Mouse (Mus musculus): ENCODE measurements around the gene Cxcr4. TPM values are rescaled to one million over a fixed set of nuclear protein-coding genes. Genes with fewer than 3 reads are reported as not detected.
A peak's percentile ranks its signal among the peaks of the same experiment; 100 is the strongest.

The Cxcr4 gene
- polyA plus RNA-seq (2014; fragmentation: Nextera tagmentation; extraction: Ambion mirVana) = 10.2 and 12.3 TPM in 2 replicates

GRCm38 (mm10) chr1:128592211-128592741 is at the start of gene Cxcr4:
Gene Cxcr4 (minus strand): TSS chr1:128592293.
- ATAC-seq (ENCODE audit: low FRiP score, low TSS enrichment) = peak; percentile 75
- Histone ChIP-seq H3K9me3 (ENCODE audit: control insufficient read depth, low read length) (no peaks in the 10 kb centered on the region), H3K9ac (replicated peaks; ENCODE audit: low read length) (peak within 1 kb of the TSS; percentile 74), H3K36me3 (ENCODE audit: control insufficient read depth, insufficient read depth, low read length) (no peaks in the 10 kb centered on the region), H3K27ac (replicated peaks; ENCODE audit: low read depth, low read length) (peak within 1 kb of the TSS; percentile 71), H3K4me1 (ENCODE audit: control insufficient read depth, insufficient read depth, low read length) (peaks cover 44% of the 10 kb centered on the region), H3K4me3 (replicated peaks; ENCODE audit: low read depth, low read length) (peak within 1 kb of the TSS; percentile 63), H3K4me2 (ENCODE audit: low read length) (peak within 1 kb of the TSS; percentile 90), H3K27me3 (ENCODE audit: control insufficient read depth, insufficient read depth, low read length) (no peaks in the 10 kb centered on the region)
- under 1% methylated on average over 27 of the region's 27 CpGs for WGBS
- DNase-seq = peak; percentile 84

GRCm38 (mm10) chr1:128639707-128640107 is 47.6 kb upstream of the Cxcr4 start:
- H3K27me3 ChIP-seq (ENCODE audit: control insufficient read depth, insufficient read depth, low read length) = no peaks in the 10 kb centered on the region
- H3K9me3 ChIP-seq (ENCODE audit: control insufficient read depth, low read length) = no peaks in the 10 kb centered on the region
- H3K27ac ChIP-seq (replicated peaks; ENCODE audit: low read depth, low read length) = no peak overlapping the region
- no peak for ATAC-seq (ENCODE audit: low FRiP score, low TSS enrichment)
- H3K9ac ChIP-seq (replicated peaks; ENCODE audit: low read length) = no peak overlapping the region
- peaks cover 15% of the 10 kb centered on the region for H3K4me1 ChIP-seq (ENCODE audit: control insufficient read depth, insufficient read depth, low read length)
- H3K36me3 ChIP-seq (ENCODE audit: control insufficient read depth, insufficient read depth, low read length) = no peaks in the 10 kb centered on the region
- DNase-seq = no peak
- WGBS = 54% methylated on average over 4 of the region's 4 CpGs
- H3K4me2 ChIP-seq (ENCODE audit: low read length) = no peak overlapping the region
- no peak overlapping the region for H3K4me3 ChIP-seq (replicated peaks; ENCODE audit: low read depth, low read length)

GRCm38 (mm10) chr1:128637230-128637740 is 45.2 kb upstream of the Cxcr4 start:
- H3K27ac ChIP-seq (replicated peaks; ENCODE audit: low read depth, low read length) = no peak overlapping the region
- H3K27me3 ChIP-seq (ENCODE audit: control insufficient read depth, insufficient read depth, low read length) = no peaks in the 10 kb centered on the region
- no peak overlapping the region for H3K4me3 ChIP-seq (replicated peaks; ENCODE audit: low read depth, low read length)
- H3K9ac ChIP-seq (replicated peaks; ENCODE audit: low read length) = no peak overlapping the region
- DNase-seq (no peak), ATAC-seq (ENCODE audit: low FRiP score, low TSS enrichment) (no peak)
- no peaks in the 10 kb centered on the region for H3K9me3 ChIP-seq (ENCODE audit: control insufficient read depth, low read length)
- 95% methylated on average over 7 of the region's 7 CpGs for WGBS
- H3K36me3 ChIP-seq (ENCODE audit: control insufficient read depth, insufficient read depth, low read length) = no peaks in the 10 kb centered on the region
- 0 out of 2 replicates have a peak, but pooled peaks cover 5% of the 10 kb centered on the region for H3K4me1 ChIP-seq (ENCODE audit: control insufficient read depth, insufficient read depth, low read length)
- H3K4me2 ChIP-seq (ENCODE audit: low read length) = no peak overlapping the region

GRCm38 (mm10) chr1:128636258-128637229 is 44.5 kb upstream of the Cxcr4 start:
- 93% methylated on average over 10 of the region's 10 CpGs for WGBS
- Histone ChIP-seq H3K36me3 (ENCODE audit: control insufficient read depth, insufficient read depth, low read length) (no peaks in the 10 kb centered on the region), H3K9ac (replicated peaks; ENCODE audit: low read length) (no peak overlapping the region), H3K27me3 (ENCODE audit: control insufficient read depth, insufficient read depth, low read length) (no peaks in the 10 kb centered on the region), H3K4me3 (replicated peaks; ENCODE audit: low read depth, low read length) (no peak overlapping the region), H3K4me1 (ENCODE audit: control insufficient read depth, insufficient read depth, low read length) (0 out of 2 replicates have a peak, but pooled peaks cover 5% of the 10 kb centered on the region), H3K27ac (replicated peaks; ENCODE audit: low read depth, low read length) (no peak overlapping the region), H3K9me3 (ENCODE audit: control insufficient read depth, low read length) (no peaks in the 10 kb centered on the region), H3K4me2 (ENCODE audit: low read length) (no peak overlapping the region)
- no peak for ATAC-seq (ENCODE audit: low FRiP score, low TSS enrichment)
- DNase-seq = no peak

GRCm38 (mm10) chr1:128633711-128634379 is 41.8 kb upstream of the Cxcr4 start:
- Histone ChIP-seq H3K36me3 (ENCODE audit: control insufficient read depth, insufficient read depth, low read length) (no peaks in the 10 kb centered on the region), H3K4me1 (ENCODE audit: control insufficient read depth, insufficient read depth, low read length) (no peaks in the 10 kb centered on the region), H3K4me2 (ENCODE audit: low read length) (no peak overlapping the region), H3K4me3 (replicated peaks; ENCODE audit: low read depth, low read length) (no peak overlapping the region), H3K9me3 (ENCODE audit: control insufficient read depth, low read length) (no peaks in the 10 kb centered on the region), H3K27me3 (ENCODE audit: control insufficient read depth, insufficient read depth, low read length) (no peaks in the 10 kb centered on the region), H3K9ac (replicated peaks; ENCODE audit: low read length) (no peak overlapping the region), H3K27ac (replicated peaks; ENCODE audit: low read depth, low read length) (no peak overlapping the region)
- DNase-seq (no peak), ATAC-seq (ENCODE audit: low FRiP score, low TSS enrichment) (no peak)
- 54% methylated on average over 6 of the region's 6 CpGs for WGBS

- H3K4me2 ChIP-seq (ENCODE audit: low read length) = no peak overlapping the region
- no peaks in the 10 kb centered on the region for H3K4me1 ChIP-seq (ENCODE audit: control insufficient read depth, insufficient read depth, low read length)
- ATAC-seq (ENCODE audit: low FRiP score, low TSS enrichment) (no peak), DNase-seq (no peak)
- H3K36me3 ChIP-seq (ENCODE audit: control insufficient read depth, insufficient read depth, low read length) = no peaks in the 10 kb centered on the region
- H3K27me3 ChIP-seq (ENCODE audit: control insufficient read depth, insufficient read depth, low read length) = no peaks in the 10 kb centered on the region
- H3K9ac ChIP-seq (replicated peaks; ENCODE audit: low read length) = no peak overlapping the region
- H3K27ac ChIP-seq (replicated peaks; ENCODE audit: low read depth, low read length) = no peak overlapping the region
- H3K4me3 ChIP-seq (replicated peaks; ENCODE audit: low read depth, low read length) = no peak overlapping the region
- 72% methylated on average over 6 of the region's 6 CpGs for WGBS
- no peaks in the 10 kb centered on the region for H3K9me3 ChIP-seq (ENCODE audit: control insufficient read depth, low read length)
Observed at GRCm38 (mm10) chr1:128632522-128632921, 40.4 kb upstream of the Cxcr4 start.

GRCm38 (mm10) chr1:128626144-128626678 is 34.1 kb upstream of the Cxcr4 start:
- ATAC-seq (ENCODE audit: low FRiP score, low TSS enrichment) (no peak), DNase-seq (no peak)
- Histone ChIP-seq H3K36me3 (ENCODE audit: control insufficient read depth, insufficient read depth, low read length) (no peaks in the 10 kb centered on the region), H3K9me3 (ENCODE audit: control insufficient read depth, low read length) (no peaks in the 10 kb centered on the region), H3K9ac (replicated peaks; ENCODE audit: low read length) (no peak overlapping the region), H3K4me3 (replicated peaks; ENCODE audit: low read depth, low read length) (no peak overlapping the region), H3K27ac (replicated peaks; ENCODE audit: low read depth, low read length) (no peak overlapping the region), H3K4me1 (ENCODE audit: control insufficient read depth, insufficient read depth, low read length) (peaks cover 16% of the 10 kb centered on the region; the same call in 1 of the 2 replicates), H3K27me3 (ENCODE audit: control insufficient read depth, insufficient read depth, low read length) (no peaks in the 10 kb centered on the region), H3K4me2 (ENCODE audit: low read length) (no peak overlapping the region)
- WGBS = 93% methylated on average over 9 of the region's 9 CpGs

- 0 out of 2 replicates have a peak overlapping the region, but pooled peaks have one; percentile 57 for H3K27ac ChIP-seq (replicated peaks; ENCODE audit: low read depth, low read length)
- H3K4me1 ChIP-seq (ENCODE audit: control insufficient read depth, insufficient read depth, low read length) = peaks cover 16% of the 10 kb centered on the region; the same call in 1 of the 2 replicates
- no peaks in the 10 kb centered on the region for H3K36me3 ChIP-seq (ENCODE audit: control insufficient read depth, insufficient read depth, low read length)
- no peak overlapping the region for H3K4me2 ChIP-seq (ENCODE audit: low read length)
- H3K9ac ChIP-seq (replicated peaks; ENCODE audit: low read length) = 0 out of 2 replicates have a peak overlapping the region, but pooled peaks have one; percentile 3
- H3K27me3 ChIP-seq (ENCODE audit: control insufficient read depth, insufficient read depth, low read length) = no peaks in the 10 kb centered on the region
- no peak overlapping the region for H3K4me3 ChIP-seq (replicated peaks; ENCODE audit: low read depth, low read length)
- ATAC-seq (ENCODE audit: low FRiP score, low TSS enrichment) (peak; percentile 44; the same call in 1 of the 2 replicates), DNase-seq (peak; percentile 36)
- WGBS = 23% methylated on average over 4 of the region's 4 CpGs
- no peaks in the 10 kb centered on the region for H3K9me3 ChIP-seq (ENCODE audit: control insufficient read depth, low read length)
Observed at GRCm38 (mm10) chr1:128623594-128623887, 31.4 kb upstream of the Cxcr4 start.

All from midbrain, embryonic 14.5 days (tissue).